Comparison of ENCODE assay signal across 8 mouse cellular contexts in genomic region chr5:73854025-73854773, GRCm38 (mm10).
DNase-seq lines count a peak whose midpoint lies in the region; ATAC-seq lines count a peak whose summit lies in the region.

No protein-coding gene starts in this region.

- peak; percentile 54 for ATAC-seq in activated CD4-positive, CD25-positive, alpha-beta regulatory T cell, adult 4 months
- ATAC-seq in hindbrain, embryonic 13.5 days (ENCODE audit: low FRiP score) = peak; percentile 91
- ATAC-seq in erythroblast, adult 5-6 weeks (replicated peaks; ENCODE audit: low FRiP score, poor library complexity, severe bottlenecking) = no peak

- H3K9ac ChIP-seq in hindbrain, embryonic 13.5 days = no peak overlapping the region; the same call in 1 of the 2 replicates

- DNase-seq in cerebellum, postnatal 25 days = peak; percentile 79 to 84
- peak; percentile 86 to 90 for DNase-seq in frontal cortex, postnatal 36 days (ENCODE audit: low spot score in 2 of 2)
- peak; percentile 80 for DNase-seq in layer of hippocampus, adult 9-11 months
- peak; percentile 86 for DNase-seq in lung, postnatal 10 days
- peak; percentile 85 for DNase-seq in retina, postnatal 1 day

- peaks cover 12% of the 10 kb centered on the region for H3K4me1 ChIP-seq in hindbrain, embryonic 13.5 days (replicated peaks)

- H3K4me2 ChIP-seq in hindbrain, embryonic 13.5 days = peak overlapping the region; percentile 24

- H3K36me3 ChIP-seq in hindbrain, embryonic 13.5 days = no peaks in the 10 kb centered on the region

- 48% methylated on average over 22 of the region's 22 CpGs for WGBS in hindbrain, embryonic 13.5 days

- no peak overlapping the region for H3K4me3 ChIP-seq in hindbrain, embryonic 13.5 days

- no peak overlapping the region for H3K27ac ChIP-seq in hindbrain, embryonic 13.5 days

- H3K27me3 ChIP-seq in hindbrain, embryonic 13.5 days = peaks cover 9% of the 10 kb centered on the region; the same call in 1 of the 2 replicates

- no peaks in the 10 kb centered on the region for H3K9me3 ChIP-seq in hindbrain, embryonic 13.5 days
